Mouse (Mus musculus): ENCODE measurements at regions not wholly inside any gene's neighbourhood (a gene's known extent, or its start where the extent isn't known, plus 50 kb on each side); places are given as distances from the start of the nearest gene placed in this dataset.

GRCm38 (mm10) chr3:151931656-151932055 is 94.2 kb upstream of the Ptgfr start:
- no peak for TF ChIP-seq CTCF (IDR thresholded peaks at IDR 0.05; ENCODE audit: low read depth, low read length)
- TF ChIP-seq POLR2A (IDR thresholded peaks at IDR 0.05; ENCODE audit: insufficient read depth, low read length) = no peak
- TF ChIP-seq EP300 (IDR thresholded peaks at IDR 0.05; ENCODE audit: insufficient read depth, low read depth, low read length) = no peak

All from ES-Bruce4 (cell line).